Mouse (Mus musculus) testis, postnatal 10 days (tissue): ENCODE measurements around the gene Fgd1.

Source experiments
- DNase-seq: peaks from one replicate; pipeline ENCODE4 v3.0.0; 2021; ENCODE audit warnings: low spot score

The Fgd1 gene

GRCm38 (mm10) chrX:151045850-151046249, at the start of gene Fgd1:
Gene Fgd1 (plus strand): TSS chrX:151046150.
- no peak for DNase-seq

- no peak for DNase-seq
Observed at GRCm38 (mm10) chrX:150996775-150997174, 49.2 kb upstream of the Fgd1 start.

DNA sequence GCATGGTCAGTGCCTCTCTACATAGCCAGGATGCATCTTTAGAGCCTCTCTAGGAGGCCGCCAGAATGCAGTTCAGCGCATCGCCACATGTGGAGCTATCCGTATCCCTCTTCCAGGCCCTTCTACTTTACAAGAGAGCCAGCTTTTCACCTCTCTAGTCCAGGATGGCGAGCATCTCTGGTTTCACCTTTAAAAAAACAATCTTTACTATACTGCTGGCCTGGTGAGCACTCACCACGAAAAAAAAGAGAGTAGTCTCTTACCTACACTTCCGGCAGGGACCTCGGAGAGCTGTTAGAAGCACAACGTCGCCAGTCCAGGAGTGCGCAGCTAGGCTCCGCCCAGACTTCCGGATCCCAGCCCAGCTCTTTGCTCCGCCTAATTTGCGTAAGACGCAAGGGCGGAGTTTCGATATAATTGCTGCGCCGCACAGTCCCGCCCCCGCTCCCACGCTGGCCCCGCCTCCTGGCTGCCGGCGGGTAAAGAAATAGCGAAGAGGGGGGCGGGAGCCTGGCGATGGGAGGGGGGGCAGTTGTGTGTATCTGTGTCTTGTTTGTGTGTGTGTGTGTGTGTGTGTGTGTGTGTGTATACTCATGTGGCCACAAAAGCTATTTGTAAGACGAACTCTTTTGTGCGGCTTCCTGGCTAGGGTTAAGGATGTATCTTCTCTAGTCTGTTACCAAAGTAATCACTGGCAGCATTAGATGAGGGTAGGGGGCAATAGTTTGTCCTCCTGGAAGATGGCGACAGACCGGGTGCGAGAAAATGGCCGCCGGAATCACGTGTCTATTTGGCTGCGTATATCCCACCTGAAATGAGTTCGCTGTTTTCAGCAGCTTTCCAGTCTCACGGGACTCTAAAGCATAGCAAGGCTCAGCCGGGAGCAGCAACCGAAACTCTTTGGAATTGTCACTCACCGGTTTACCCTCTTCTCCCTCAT, 28.7 kb upstream of the Fgd1 start, which contains the start of gene Gnl3l:
Gene Gnl3l (minus strand): TSS at position 385 of the 940 bp plus-strand sequence.
- DNase-seq: peak; percentile 90

- no peak for DNase-seq
Observed at GRCm38 (mm10) chrX:151017897-151018296, 28.1 kb upstream of the Fgd1 start.

- no peak for DNase-seq
Observed at GRCm38 (mm10) chrX:151018798-151019197, 27.2 kb upstream of the Fgd1 start.

DNA sequence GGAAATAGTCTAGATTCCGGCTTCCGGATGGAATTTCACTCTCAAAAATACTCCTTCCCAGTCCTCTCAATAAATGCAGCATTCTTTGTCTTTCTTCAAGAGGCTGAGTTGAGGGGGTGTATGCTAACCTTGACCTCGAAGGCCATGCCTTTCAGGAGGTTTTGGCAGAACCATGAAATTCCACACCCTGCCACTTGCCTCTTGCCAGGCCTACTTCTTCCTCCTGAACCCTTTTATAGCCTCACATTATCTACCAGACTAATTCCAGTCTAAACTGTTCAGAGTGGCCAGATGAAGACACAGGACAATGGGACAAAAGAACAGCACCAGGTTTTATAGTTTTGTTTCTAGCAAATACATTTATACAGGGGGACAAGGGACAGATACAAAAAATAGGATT, 14.6 kb upstream of the Fgd1 start:
- no peak for DNase-seq

- no peak for DNase-seq
Observed at GRCm38 (mm10) chrX:151041223-151041622, 4.7 kb upstream of the Fgd1 start.

GRCm38 (mm10) chrX:151046321-151046720, 371 bp downstream of the Fgd1 start:
- peak; percentile 43 for DNase-seq

DNA sequence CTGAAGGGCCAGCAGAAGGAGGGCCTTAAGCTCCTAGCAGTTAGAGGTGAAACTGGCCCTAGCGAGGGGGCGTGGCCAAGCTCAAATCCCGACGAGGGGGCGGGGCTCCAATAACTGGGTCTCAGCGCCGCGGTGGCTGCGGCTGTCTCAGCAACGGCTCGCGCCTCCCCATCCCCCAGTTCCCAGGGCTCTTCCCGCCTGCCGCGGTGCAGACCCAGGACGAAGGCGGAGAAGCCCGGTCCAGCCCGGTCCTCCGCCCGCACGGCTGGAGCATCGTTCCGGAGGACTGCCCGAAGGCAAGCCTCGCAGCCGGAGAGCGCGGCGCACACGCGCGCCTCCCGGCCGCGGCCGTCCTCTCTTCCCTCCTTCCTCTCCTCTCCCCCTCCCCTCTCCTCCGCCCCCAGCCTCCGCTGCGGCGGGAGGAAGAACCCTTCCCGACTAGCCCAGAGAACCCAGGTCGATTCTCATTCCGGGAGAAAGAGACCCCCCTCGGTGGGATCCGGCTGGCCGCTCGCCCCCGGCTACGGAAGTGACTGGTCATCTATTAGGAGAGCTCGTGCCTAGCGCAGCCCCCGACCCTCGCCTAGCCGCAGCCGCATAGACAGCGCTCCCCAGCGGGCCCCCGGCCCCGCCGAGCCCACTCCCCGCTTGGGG, 954 bp downstream of the Fgd1 start:
- peak; percentile 91 for DNase-seq

DNA sequence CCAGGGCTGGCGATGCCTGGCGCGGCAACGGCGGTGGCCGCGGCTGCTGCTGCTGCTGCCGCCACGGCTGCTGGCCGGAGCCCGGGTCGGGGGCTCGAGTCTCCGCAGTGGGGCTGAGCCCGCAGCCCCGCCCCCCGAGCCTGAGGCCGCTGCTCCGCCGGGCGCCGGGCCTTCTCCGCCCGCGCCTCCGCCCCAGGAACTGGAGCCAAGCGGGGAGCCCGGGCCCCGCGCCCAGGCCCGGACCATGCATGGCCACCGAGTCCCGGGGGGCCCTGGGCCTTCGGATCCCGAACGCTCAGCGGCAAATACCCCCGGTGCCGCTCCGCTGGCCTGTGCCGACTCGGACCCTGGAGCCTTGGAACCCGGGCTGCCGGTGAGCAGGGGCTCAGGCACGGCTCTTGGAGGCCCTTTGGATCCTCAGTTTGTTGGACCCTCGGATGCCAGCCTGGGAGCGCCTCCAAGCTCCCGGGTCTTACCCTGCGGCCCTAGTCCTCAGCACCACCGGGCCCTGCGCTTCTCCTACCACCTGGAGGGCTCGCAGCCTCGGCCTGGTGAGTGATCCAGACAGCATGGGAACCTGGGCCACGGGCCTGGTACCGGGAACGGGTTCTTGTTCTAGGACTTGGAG, 1.6 kb downstream of the Fgd1 start:
- peak; percentile 52 for DNase-seq

DNA sequence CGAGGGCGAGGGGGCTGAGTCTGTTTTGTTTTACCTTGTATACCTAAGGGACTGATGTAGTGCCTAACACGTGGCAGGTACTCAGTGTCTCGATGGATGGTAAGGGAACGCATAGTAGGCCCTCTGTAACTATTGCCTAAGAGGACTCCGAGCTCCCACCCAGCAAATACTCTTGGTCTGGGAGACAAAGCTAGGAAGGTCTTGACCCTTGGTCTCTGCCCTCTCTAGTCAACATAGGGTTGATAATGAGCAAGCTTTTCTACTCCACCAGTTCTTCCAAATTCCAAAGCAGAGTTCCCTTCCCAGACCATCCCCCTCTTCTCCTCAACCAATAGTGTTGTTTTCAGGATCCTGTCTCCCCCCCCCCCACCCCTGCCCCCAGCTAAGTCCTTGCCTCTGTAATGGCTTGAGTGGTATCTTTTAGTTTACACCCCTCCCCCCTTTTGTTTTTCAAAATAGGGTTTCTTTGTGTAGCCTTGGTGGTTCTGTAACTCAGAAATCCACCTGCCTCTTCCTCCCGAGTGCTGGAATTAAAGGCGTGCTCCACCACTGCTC, 3.8 kb downstream of the Fgd1 start:
- no peak for DNase-seq

DNA sequence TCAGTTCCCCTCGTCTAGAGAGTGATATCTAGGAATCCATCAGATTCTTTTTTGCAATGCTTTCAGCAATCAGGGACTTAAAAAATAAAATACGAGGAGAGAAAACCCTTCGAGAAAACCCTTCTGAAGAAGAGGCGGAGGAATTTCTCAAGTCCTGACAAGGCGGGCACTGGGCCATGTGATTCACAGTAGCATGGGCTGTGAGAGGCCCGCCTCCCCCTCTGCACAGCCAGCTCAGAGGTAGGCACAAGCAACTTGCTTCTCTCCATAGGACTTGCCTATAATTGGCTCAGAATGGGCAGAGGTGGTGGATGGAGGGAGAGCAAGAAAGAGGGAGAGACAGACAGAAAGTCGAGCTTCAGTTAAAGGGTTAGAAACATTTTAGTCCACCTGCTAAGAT, 4.4 kb downstream of the Fgd1 start:
- DNase-seq: peak; percentile 41

GRCm38 (mm10) chrX:151054489-151054888, 8.5 kb downstream of the Fgd1 start:
- DNase-seq: no peak

- peak; percentile 42 for DNase-seq
Observed at GRCm38 (mm10) chrX:151055559-151055958, 9.6 kb downstream of the Fgd1 start.

DNA sequence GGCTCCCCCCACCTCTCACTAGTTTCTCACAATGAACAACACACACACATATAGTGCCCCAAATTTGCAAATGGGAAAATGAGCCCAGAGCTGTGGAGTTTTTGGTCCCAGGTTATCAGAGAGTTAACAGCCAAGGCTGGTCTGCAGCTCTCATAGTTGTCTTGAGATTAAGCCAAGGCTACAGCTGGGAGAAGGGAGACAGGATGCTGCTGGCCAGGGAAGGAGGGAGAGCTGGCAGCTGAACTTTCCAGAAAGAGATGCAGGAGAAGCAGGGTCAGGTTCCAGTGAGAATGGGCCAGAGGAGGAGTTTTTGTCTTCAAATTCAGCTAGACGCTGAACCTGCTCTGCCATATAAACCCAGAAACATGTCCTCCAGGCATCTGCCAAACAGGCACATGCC, 13.4 kb downstream of the Fgd1 start:
- DNase-seq: no peak

DNA sequence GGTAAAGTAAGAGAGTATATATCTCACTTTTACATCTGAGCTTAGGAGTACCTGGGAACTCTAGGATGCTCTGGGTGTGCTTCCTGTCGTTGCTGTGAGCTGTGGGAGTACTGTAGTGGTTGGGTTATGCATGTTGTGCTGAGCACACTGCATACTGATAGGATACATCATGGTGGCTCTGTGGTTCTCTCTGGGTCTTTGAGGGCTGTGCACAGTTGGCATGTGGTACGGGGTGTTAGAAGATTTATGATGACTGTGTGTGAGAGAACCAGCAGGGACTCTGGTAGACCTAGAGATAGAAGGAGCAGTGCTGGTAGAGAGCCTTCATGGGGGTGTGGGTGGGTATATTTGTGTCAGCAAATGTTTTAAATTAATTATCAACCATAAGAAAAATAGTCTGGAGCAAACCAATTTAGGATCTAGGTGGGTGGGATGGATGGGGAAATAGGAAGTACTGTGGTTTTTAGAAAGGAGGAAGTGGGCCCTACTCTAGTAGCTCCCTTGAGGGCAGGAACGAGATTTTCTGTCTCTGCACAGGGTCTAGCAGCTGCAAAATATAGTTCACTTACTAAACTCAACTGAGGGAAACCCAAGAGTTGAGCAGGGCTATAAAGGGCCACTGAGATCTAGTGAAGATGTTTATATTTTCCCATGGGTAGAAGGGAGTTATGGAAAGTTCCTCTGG, 15.8 kb downstream of the Fgd1 start:
- no peak for DNase-seq

- no peak for DNase-seq
Observed at GRCm38 (mm10) chrX:151066071-151066666, 20.2 kb downstream of the Fgd1 start.

DNA sequence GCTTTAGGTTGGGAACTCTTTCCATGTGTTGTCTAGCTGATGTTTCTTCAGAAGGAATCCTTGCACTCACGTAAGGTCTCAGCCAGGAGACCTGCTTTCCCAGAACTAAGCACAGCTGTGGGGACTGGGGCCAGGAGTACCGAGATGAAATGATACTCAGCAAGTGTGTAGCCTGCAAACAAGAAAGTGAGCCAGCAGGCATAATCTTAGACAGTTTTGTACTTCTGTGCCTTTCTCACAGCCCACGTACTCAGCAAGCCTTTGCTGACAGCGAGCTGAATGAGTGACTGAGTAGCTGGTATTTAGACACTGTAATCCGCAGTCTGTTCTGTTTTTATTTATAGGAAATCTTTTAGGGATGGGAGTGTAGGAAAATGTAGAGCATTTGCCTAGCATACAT, 21.9 kb downstream of the Fgd1 start:
- no peak for DNase-seq

DNA sequence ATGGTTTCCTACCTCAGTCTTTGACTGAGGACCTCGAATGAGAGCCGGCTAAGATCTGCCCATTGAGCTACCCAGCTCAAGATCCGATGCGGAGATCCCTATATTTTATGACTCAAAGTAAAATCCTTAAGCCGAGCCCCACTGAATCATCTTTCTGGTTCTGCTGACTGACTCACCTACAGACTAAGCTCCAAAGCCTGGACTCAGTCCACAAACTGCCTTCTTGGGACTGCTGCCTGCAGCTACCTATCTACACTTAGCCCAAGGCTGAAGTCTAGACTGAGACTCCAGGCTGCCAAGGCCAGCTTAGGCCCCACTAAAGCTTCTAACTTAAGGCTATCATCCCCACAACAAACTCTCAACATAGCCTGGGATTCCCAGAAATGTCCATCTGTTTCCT, 30.1 kb downstream of the Fgd1 start:
- DNase-seq: no peak

DNA sequence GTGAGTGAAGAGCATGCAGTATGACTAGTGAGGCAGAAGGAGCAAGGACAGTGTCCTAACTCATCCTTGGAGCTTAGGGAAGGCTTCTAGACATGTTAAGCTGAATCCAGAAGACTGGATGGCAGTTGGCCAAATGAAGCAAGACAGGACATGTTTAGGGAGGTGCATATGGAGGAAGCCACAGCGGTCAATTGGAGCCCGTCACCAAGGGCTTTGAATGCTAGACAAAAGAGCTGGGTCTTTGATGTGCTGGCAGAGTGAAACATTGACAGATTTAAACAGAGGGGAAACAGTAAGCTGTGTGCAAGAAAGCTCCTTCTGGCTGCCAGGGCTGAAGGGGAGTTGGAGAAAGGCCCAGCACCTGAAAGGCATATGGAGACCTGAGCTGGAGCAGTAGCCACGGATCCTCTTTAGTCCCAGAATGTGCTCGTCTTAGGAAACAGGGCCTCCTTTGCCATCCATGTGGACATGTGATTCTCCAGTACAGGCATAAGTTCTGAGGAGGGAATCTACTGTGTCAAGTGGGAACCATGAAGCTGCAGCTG, 31.1 kb downstream of the Fgd1 start:
- no peak for DNase-seq

GRCm38 (mm10) chrX:151085599-151085998, 39.6 kb downstream of the Fgd1 start:
- no peak for DNase-seq
